Mouse (Mus musculus) intestine, embryonic 14.5 days (tissue): ENCODE measurements around the gene Dusp1. TPM values are rescaled to one million over a fixed set of nuclear protein-coding genes. Genes with fewer than 3 reads are reported as not detected.
A peak's percentile ranks its signal among the peaks of the same experiment; 100 is the strongest.

Experiments
- ATAC-seq: fragments of 200-750 bp; cut with Nextera tagmentation; replicated peaks from 2 replicates; pipeline ENCODE4 v1.8.0; 2017; ENCODE audit warnings: low read depth, moderate number of reproducible peaks, moderate TSS enrichment, moderate library complexity; ENCODE audit not compliant: low FRiP score, low TSS enrichment
- DNase-seq: peaks from one replicate; pipeline ENCODE4 v3.0.0-alpha.2; 2018; ENCODE audit warnings: low spot score
- H3K27ac ChIP-seq: fragments of 300-500 bp; sonication (generic); 2 replicates; pipeline ENCODE4 v1.5.1; 2014; ENCODE audit warnings: low read depth, mild to moderate bottlenecking, control low read depth
- H3K27me3 ChIP-seq: fragments of 300-500 bp; sonication (generic); replicated peaks from 2 replicates; pipeline ENCODE4 v1.6.1; 2014; ENCODE audit warnings: low read length, control low read depth; ENCODE audit not compliant: control insufficient read depth, insufficient read depth
- H3K36me3 ChIP-seq: fragments of 300-500 bp; sonication (generic); 2 replicates; pipeline ENCODE4 v1.6.1; 2014; ENCODE audit warnings: low read length, control low read depth; ENCODE audit not compliant: control insufficient read depth, insufficient read depth
- H3K4me1 ChIP-seq: fragments of 300-500 bp; sonication (generic); replicated peaks from 2 replicates; pipeline ENCODE4 v1.6.1; 2014; ENCODE audit warnings: low read length, control low read depth, mixed read lengths; ENCODE audit not compliant: control insufficient read depth, insufficient read depth
- H3K4me2 ChIP-seq: fragments of 300-500 bp; sonication (generic); 2 replicates; pipeline ENCODE4 v1.6.1; 2014; ENCODE audit warnings: low read length
- H3K4me3 ChIP-seq: fragments of 300-500 bp; sonication (generic); 2 replicates; pipeline ENCODE4 v1.5.1; 2014; ENCODE audit warnings: low read depth, low read length, control low read depth, mixed read lengths
- H3K9ac ChIP-seq: fragments of 300-500 bp; sonication (generic); 2 replicates; pipeline ENCODE4 v1.6.1; 2014; ENCODE audit warnings: mild to moderate bottlenecking, low read length
- H3K9me3 ChIP-seq: fragments of 300-500 bp; sonication (generic); 2 replicates; pipeline ENCODE4 v1.6.1; 2016; ENCODE audit warnings: low read length, control low read depth; ENCODE audit not compliant: control insufficient read depth
- WGBS: fragments of 180-500 bp; shearing (Covaris S2); extraction: QIAGEN DNeasy Blood & Tissue Kit; methylation state at CpG from one replicate; pipeline ENCODE4 v1.1.7; 2014; 5-methylcytosine and 5-hydroxymethylcytosine counted together
- polyA plus RNA-seq: library from polyadenylated mRNA; unstranded; fragments of >200 nt; fragmentation: Nextera tagmentation; extraction: Ambion mirVana; gene quantifications from 2 replicates; pipeline ENCODE4 v1.2.1, GENCODE M21; 2014

The Dusp1 gene
- polyA plus RNA-seq, 1 experiment from 2014 or later: 17.0 TPM

DNA sequence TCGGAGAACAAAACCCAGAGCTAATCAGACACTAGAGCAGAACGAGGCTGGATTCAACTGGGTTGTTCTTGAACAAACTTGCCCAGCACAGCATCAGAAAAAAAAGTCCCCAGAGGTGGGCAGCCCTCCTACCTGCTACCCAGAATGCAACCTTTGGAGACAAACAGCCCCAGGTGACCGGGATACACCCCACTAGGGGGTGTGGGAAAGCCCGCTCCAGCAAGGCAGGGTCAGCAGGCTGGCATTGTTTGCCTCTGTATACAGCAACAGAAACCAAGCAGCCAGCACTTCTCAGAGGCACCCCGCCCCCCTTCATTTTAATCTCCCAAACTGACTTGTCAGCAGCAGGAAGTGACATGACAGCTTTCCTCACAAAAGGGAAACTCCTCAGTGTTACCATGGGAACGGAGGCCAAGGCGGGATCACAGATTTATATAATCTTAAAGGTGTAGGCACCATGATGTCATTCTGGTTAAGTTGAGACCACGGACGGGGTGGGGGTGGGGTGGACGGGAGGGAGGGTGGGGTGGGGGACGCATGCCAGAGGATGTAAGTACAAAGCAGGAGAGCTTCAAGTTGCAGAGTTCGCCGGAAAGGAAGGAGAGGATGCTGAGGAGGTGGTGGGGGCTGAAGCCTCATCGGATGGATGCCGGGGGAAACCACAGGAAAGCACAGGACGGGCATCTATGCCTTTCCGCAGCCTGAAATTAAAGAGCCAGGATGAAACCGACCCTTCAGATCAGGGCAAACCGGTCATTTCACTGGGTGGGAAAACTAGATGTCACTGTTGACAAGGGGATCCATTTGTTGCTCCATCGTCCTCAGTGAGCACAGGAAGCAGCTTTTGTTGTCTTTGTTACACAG is 58.9 kb downstream of the Dusp1 start:
- peaks cover 9% of the 10 kb centered on the region; the same call in 1 of the 2 replicates for H3K36me3 ChIP-seq
- H3K27ac ChIP-seq: peak overlapping the region; percentile 74
- no peaks in the 10 kb centered on the region for H3K27me3 ChIP-seq
- peak overlapping the region; percentile 30 for H3K9ac ChIP-seq
- H3K4me3 ChIP-seq: peak overlapping the region; percentile 18
- peaks cover 39% of the 10 kb centered on the region for H3K4me1 ChIP-seq
- H3K9me3 ChIP-seq: no peaks in the 10 kb centered on the region
- DNase-seq: peak; percentile 78
- peak overlapping the region; percentile 48 for H3K4me2 ChIP-seq
- WGBS: 7% methylated on average over 20 of the region's 20 CpGs
- ATAC-seq: peak; percentile 45

DNA sequence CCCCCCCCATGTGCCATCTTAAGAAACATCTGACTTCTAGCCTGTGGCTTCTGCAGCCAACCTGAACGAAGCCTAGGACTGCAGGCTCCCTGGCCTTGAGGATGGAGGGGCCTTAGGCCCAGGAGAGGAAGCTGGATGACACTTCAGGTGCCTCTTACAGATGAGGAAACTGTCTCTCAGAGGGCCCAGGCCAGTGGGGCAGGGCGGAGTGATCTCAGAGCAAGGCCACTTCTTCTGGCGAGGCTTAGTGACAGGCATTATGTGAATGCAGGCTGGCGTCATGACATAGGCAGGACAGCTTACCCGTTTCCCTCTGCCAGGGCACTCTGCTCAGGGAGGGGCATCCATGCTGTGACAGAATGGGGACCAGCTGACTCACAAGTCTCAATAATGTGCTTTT is 60.1 kb downstream of the Dusp1 start:
- ATAC-seq: no peak
- no peak overlapping the region for H3K4me3 ChIP-seq
- 89% methylated on average over 5 of the region's 5 CpGs for WGBS
- H3K36me3 ChIP-seq: peaks cover 9% of the 10 kb centered on the region; the same call in 1 of the 2 replicates
- H3K4me1 ChIP-seq: peaks cover 32% of the 10 kb centered on the region
- H3K9ac ChIP-seq: no peak overlapping the region
- DNase-seq: no peak
- H3K4me2 ChIP-seq: no peak overlapping the region
- no peaks in the 10 kb centered on the region for H3K27me3 ChIP-seq
- H3K27ac ChIP-seq: no peak overlapping the region
- H3K9me3 ChIP-seq: no peaks in the 10 kb centered on the region

DNA sequence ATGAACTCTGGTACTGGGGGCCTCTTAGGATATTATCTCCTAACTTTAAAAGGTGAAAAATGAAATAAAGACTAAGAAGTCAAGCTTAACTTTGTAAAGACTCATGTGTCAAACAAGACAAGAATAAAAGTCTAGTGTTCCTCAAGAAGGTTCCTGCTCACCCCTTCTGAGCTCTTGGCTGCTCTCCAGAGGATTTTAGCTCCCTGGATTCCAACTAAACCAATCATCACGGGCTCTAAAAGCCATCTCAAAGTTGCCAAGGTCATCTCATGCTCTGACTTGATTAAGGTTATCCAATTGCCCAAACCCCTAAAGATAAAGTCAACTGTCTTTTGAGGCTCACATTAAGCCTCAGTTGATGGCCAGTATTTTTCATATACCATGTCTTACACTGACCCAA is 63.3 kb downstream of the Dusp1 start:
- Histone ChIP-seq H3K9me3 (no peaks in the 10 kb centered on the region), H3K4me2 (no peak overlapping the region), H3K27ac (no peak overlapping the region), H3K36me3 (no peaks in the 10 kb centered on the region), H3K27me3 (no peaks in the 10 kb centered on the region), H3K4me1 (peaks cover 8% of the 10 kb centered on the region), H3K4me3 (no peak overlapping the region), H3K9ac (no peak overlapping the region)
- 43% methylated on average over 1 of the region's 1 CpGs for WGBS
- DNase-seq (no peak), ATAC-seq (no peak)

DNA sequence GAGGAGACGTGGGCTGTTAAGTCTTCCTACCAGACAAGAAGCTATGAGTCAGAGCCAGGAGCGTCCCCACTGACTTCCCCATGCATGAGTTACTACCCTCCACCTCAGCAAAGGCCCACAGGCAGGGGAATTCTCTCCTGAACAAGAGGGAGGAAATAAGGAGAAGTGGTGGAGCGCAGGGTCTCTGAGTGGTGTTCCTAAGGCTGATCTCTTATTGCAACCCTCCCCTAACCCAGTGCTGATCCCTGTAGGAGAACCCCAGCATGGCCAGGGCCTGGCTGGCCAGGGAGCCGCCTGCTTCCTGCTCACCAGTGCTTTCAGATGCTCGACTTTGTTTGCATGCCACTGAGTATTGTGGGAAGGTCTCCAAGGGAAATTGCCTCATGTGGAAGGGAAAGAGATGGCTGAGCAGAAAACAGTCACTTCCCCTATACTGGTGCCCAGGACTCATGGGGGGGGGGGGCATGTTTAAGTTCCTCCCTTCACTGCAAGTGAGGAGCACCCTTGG is 64.5 kb downstream of the Dusp1 start:
- H3K9me3 ChIP-seq: peaks cover 6% of the 10 kb centered on the region
- no peak overlapping the region for H3K4me3 ChIP-seq
- DNase-seq: no peak
- H3K4me2 ChIP-seq: no peak overlapping the region
- H3K36me3 ChIP-seq: no peaks in the 10 kb centered on the region
- 0 out of 2 replicates have a peak overlapping the region, but pooled peaks have one; percentile 11 for H3K27ac ChIP-seq
- H3K27me3 ChIP-seq: no peaks in the 10 kb centered on the region
- 65% methylated on average over 5 of the region's 5 CpGs for WGBS
- ATAC-seq: no peak
- H3K4me1 ChIP-seq: no peaks in the 10 kb centered on the region
- no peak overlapping the region for H3K9ac ChIP-seq

DNA sequence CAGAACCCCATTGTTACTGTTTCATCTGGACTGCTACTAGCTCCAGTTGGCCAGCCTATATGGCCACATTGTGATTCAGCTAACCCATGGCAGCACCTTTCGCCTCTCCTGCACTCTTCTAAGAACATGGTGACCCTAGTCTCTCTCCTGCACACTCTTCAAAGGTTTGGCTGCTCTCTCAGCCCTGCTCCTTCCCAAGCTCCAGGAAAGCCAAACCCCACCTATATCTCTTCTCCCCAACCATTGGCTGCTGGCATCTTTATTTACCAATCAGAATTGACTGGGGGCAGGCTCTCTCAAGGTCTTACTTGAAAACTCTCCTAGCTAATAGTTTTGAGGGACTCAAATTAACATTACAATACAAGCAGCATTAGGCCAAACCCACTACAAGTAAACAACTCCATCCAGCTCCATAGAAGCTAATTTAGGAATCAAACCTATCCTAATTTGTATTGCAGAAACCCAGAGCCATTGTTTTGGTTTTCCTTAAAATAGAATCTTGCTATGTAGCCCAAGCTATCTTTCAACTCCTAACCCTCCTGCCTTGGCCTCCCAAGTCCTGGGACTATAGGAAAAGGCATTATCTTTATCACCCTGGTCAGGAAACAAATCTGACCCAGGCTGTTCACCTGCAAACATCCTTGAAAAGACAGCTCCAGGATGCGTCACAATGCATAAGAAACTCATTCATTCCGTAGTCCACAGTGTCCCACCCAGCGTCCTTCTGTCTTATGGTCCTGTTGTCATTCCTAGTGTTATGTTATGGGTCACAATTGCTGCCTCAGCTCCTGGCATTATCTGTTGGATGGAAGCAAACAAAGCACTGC is 67.1 kb downstream of the Dusp1 start:
- 83% methylated on average over 4 of the region's 4 CpGs for WGBS
- DNase-seq (no peak), ATAC-seq (no peak)
- Histone ChIP-seq H3K4me1 (no peaks in the 10 kb centered on the region), H3K27me3 (no peaks in the 10 kb centered on the region), H3K9me3 (peaks cover 6% of the 10 kb centered on the region), H3K4me3 (no peak overlapping the region), H3K4me2 (no peak overlapping the region), H3K36me3 (no peaks in the 10 kb centered on the region), H3K27ac (no peak overlapping the region), H3K9ac (no peak overlapping the region)

DNA sequence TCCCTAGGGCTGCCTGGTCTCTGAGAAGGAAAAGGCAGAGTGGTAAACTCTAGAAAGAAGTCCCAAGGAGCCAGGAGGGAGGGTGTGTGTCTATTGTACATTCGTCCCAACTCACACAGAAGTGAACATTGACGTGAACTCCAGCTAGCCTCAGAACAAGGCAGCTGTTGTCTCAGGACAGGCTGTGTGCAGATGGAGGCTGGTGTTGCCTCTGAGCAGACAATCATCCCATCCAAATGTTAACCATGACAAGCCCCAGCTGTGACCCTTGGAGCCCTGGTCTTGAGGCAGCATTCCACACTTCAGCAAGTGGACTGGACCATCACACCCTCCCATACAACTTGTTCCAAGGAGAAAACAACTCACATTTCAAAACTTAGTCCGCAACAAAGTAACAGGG is 69.7 kb downstream of the Dusp1 start:
- 77% methylated on average over 3 of the region's 3 CpGs for WGBS
- no peak overlapping the region for H3K9ac ChIP-seq
- no peak overlapping the region for H3K27ac ChIP-seq
- no peaks in the 10 kb centered on the region for H3K36me3 ChIP-seq
- no peaks in the 10 kb centered on the region for H3K27me3 ChIP-seq
- ATAC-seq: no peak
- H3K4me3 ChIP-seq: no peak overlapping the region
- no peak for DNase-seq
- no peak overlapping the region for H3K4me2 ChIP-seq
- 0 out of 2 replicates have a peak, but pooled peaks cover 3% of the 10 kb centered on the region for H3K4me1 ChIP-seq
- peaks cover 6% of the 10 kb centered on the region for H3K9me3 ChIP-seq

DNA sequence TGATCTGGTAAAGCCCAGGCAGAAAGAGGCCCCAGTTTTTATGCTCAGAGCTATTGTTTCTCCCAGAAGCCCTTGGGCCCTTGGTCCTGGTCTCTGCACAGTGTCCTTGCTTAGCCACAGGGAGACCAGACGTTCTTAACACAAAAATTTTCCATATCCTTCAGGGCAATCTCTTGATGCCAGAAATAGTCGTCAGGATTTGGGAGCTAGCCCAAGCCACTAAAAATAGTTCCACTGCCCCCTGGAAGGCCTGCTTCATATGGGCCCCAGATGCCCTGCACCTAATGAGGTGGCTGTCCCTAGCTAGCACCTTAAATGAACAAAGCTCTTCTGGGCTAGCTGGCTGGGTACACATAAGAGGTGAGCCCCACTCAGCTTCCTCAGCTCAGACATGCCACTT is 71.0 kb downstream of the Dusp1 start:
- H3K4me1 ChIP-seq: 0 out of 2 replicates have a peak, but pooled peaks cover 3% of the 10 kb centered on the region
- no peaks in the 10 kb centered on the region for H3K27me3 ChIP-seq
- DNase-seq (no peak), ATAC-seq (no peak)
- H3K4me3 ChIP-seq: no peak overlapping the region
- H3K9ac ChIP-seq: no peak overlapping the region
- H3K27ac ChIP-seq: no peak overlapping the region
- 75% methylated on average over 2 of the region's 2 CpGs for WGBS
- no peak overlapping the region for H3K4me2 ChIP-seq
- H3K36me3 ChIP-seq: no peaks in the 10 kb centered on the region
- peaks cover 6% of the 10 kb centered on the region for H3K9me3 ChIP-seq

DNA sequence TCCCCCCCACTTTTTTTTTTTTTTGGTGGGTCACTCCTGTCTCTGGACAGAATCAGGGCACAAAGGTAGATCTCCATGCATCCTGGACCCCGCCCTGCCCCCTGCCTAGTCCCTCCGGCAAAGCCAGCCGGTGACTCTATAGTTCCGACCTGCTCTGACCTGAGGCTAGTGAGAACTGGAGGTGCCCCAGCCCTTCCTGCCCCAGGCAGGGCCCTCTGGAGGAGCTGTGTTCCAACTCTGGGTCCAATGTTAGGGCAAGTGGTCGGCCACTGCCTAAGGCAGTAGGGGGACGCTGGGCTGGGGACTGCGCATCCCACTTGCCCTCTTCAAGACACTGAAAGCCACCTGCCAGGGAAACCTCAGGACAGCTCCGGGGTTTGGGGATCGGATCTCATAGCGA is 71.9 kb downstream of the Dusp1 start:
- 92% methylated on average over 10 of the region's 10 CpGs for WGBS
- Histone ChIP-seq H3K4me3 (no peak overlapping the region), H3K9me3 (peaks cover 6% of the 10 kb centered on the region), H3K27ac (no peak overlapping the region), H3K9ac (no peak overlapping the region), H3K36me3 (no peaks in the 10 kb centered on the region), H3K4me1 (0 out of 2 replicates have a peak, but pooled peaks cover 3% of the 10 kb centered on the region), H3K4me2 (no peak overlapping the region), H3K27me3 (no peaks in the 10 kb centered on the region)
- no peak for ATAC-seq
- DNase-seq: no peak
